Mouse (Mus musculus): ENCODE results near the gene Ywhah. TPM values are rescaled to one million over a fixed set of nuclear protein-coding genes. Genes with fewer than 3 reads are reported as not detected.
"Not testable (repeated sequence)": the region's sequence is repeated elsewhere in the genome, so short reads cannot be mapped to it uniquely, and the experiment has no call there.

The Ywhah gene
- polyA plus RNA-seq, 1 experiment from 2014 or later = 448 TPM

DNA sequence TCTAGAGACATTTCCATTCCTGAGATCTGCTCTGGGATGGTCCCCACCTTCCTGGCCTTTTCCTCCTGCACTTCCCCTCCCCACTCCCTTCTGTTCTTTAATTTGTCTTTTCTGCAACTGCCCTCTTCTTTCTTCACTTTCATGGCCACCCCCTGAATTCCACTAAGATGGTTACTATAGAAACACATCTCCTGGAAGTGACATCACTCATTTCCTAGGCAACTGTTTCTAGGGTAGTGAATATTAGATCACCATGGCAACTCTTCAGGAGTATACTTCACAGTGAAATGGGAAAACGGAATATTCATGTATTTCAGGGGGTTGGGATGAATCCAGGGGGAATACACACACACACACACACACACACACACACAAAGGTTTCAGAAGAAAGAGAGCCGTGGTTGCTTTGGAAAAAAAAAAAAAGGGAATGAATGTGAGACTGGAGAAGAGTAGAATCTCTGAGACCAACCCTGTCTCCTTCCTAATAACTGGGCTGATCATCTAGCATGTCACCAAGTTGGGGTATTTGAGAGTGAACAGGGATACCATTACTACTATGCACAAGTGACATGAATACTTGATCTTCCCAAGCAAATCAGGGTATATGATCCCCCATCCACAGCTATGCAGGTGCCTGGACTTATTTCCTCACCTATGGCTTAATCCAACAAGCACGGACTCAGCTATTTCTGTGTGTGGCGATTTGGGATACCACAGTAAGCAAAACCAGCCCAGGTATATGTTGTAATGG, 12.0 kb downstream of the Ywhah start:
- Histone ChIP-seq H3K4me2 (ENCODE audit: low read length) (no peak overlapping the region), H3K4me3 (ENCODE audit: control insufficient read depth in 1 of 2, insufficient read depth in 1 of 2, low read depth in 1 of 2, low read length in 2 of 2) (no peak overlapping the region), H3K27ac (replicated peaks in 1 of 2; ENCODE audit: control insufficient read depth in 1 of 2, insufficient read depth in 1 of 2, low read depth in 2 of 2, low read length in 2 of 2) (no peak overlapping the region), H3K4me1 (ENCODE audit: control insufficient read depth in 2 of 2, insufficient read depth in 2 of 2, low read length in 2 of 2) (peaks cover 2 to 12% of the 10 kb centered on the region in 2 experiments; a peak in 2 of 4 replicates), H3K27me3 (ENCODE audit: control insufficient read depth, insufficient read depth, low read length) (no peaks in the 10 kb centered on the region), H3K9me3 (ENCODE audit: control insufficient read depth, low read length) (no peaks in the 10 kb centered on the region), H3K36me3 (ENCODE audit: control insufficient read depth, insufficient read depth, low read length) (peaks cover 24% of the 10 kb centered on the region), H3K9ac (ENCODE audit: low read length) (no peak overlapping the region)
- ATAC-seq (ENCODE audit: insufficient number of reproducible peaks, insufficient read depth, low FRiP score, low read depth) = no peak
- 66% methylated on average over 4 of the region's 4 CpGs for WGBS

DNA sequence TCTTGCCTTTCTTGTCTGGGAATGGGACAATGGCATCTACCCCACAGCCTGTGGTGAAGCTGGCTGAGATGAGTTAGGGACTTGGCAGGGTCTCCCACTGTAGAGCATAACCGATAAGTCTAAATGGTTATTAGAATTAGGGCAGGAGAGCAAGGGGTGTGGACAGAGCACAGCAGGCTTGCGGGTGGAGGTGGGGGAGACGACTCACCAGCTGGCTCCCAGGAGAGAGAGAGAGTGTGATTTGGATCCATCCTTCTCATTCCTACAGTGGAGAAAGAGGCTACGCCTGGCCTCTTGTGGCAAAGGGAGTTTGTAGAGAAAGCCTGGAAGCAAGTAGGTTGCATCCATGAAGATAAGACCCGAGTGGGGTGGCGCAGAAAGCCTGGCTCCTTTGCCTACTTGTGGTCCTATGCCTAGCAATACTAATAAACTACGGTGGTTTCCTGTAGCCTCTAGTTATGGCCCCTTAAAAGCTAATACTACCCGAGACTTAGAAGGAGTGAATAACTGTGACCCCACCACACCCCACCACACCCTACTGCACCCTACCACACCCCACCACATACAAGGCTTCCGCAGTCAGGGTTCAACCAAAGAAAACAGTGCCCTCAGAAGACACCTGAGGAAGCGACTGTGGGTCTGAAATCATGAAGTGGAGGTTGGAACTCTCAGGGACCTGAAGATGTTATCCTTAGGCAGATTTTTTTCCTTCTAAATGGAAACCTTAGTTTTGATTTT, 13.6 kb downstream of the Ywhah start:
- Histone ChIP-seq H3K9me3 (ENCODE audit: control insufficient read depth, low read length) (no peaks in the 10 kb centered on the region), H3K36me3 (ENCODE audit: control insufficient read depth, insufficient read depth, low read length) (peaks cover 13% of the 10 kb centered on the region), H3K4me1 (ENCODE audit: control insufficient read depth in 2 of 2, insufficient read depth in 2 of 2, low read length in 2 of 2) (peaks cover 2 to 12% of the 10 kb centered on the region in 2 experiments; a peak in 2 of 4 replicates), H3K27me3 (ENCODE audit: control insufficient read depth, insufficient read depth, low read length) (no peaks in the 10 kb centered on the region), H3K9ac (ENCODE audit: low read length) (no peak overlapping the region), H3K4me3 (ENCODE audit: control insufficient read depth in 1 of 2, insufficient read depth in 1 of 2, low read depth in 1 of 2, low read length in 2 of 2) (no peak overlapping the region), H3K4me2 (ENCODE audit: low read length) (no peak overlapping the region), H3K27ac (replicated peaks in 1 of 2; ENCODE audit: control insufficient read depth in 1 of 2, insufficient read depth in 1 of 2, low read depth in 2 of 2, low read length in 2 of 2) (no peak overlapping the region)
- WGBS = 77% methylated on average over 10 of the region's 10 CpGs
- no peak for ATAC-seq (ENCODE audit: insufficient number of reproducible peaks, insufficient read depth, low FRiP score, low read depth)

- Histone ChIP-seq H3K4me2 (ENCODE audit: low read length) (no peak overlapping the region), H3K4me3 (ENCODE audit: control insufficient read depth in 1 of 2, insufficient read depth in 1 of 2, low read depth in 1 of 2, low read length in 2 of 2) (no peak overlapping the region), H3K36me3 (ENCODE audit: control insufficient read depth, insufficient read depth, low read length) (peaks cover 8% of the 10 kb centered on the region), H3K27me3 (ENCODE audit: control insufficient read depth, insufficient read depth, low read length) (no peaks in the 10 kb centered on the region), H3K4me1 (ENCODE audit: control insufficient read depth in 2 of 2, insufficient read depth in 2 of 2, low read length in 2 of 2) (peaks cover 2 to 9% of the 10 kb centered on the region in 2 experiments; a peak in 2 of 4 replicates), H3K9ac (ENCODE audit: low read length) (no peak overlapping the region), H3K9me3 (ENCODE audit: control insufficient read depth, low read length) (no peaks in the 10 kb centered on the region), H3K27ac (replicated peaks in 1 of 2; ENCODE audit: control insufficient read depth in 1 of 2, insufficient read depth in 1 of 2, low read depth in 2 of 2, low read length in 2 of 2) (no peak overlapping the region)
- ATAC-seq (ENCODE audit: insufficient number of reproducible peaks, insufficient read depth, low FRiP score, low read depth) = 0 out of 2 replicates have a peak, but pooled peaks have one; percentile 41
- 2% methylated on average over 4 of the region's 4 CpGs for WGBS
Observed at GRCm38 (mm10) chr5:33033121-33033520, 14.5 kb downstream of the Ywhah start.

DNA sequence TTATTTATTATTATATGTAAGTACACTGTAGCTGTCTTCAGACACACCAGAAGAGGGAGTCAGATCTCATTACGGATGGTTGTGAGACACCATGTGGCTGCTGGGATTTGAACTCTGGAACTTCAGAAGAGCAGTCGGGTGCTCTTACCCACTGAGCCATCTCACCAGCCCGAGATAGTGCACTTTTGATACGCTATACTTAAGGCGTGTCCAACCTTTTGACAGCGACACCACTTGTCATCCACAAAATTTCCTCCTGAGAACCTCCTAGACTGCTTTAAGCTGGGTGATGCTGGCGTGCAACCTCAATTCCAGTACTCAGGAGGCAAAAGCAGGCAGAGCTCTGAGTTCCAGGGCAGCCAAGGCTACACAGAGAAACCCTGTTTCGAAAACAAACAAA, 15.0 kb downstream of the Ywhah start:
- not testable (repeated sequence) for H3K9ac ChIP-seq (ENCODE audit: low read length); H3K27me3 ChIP-seq (ENCODE audit: control insufficient read depth, insufficient read depth, low read length); ATAC-seq (ENCODE audit: insufficient number of reproducible peaks, insufficient read depth, low FRiP score, low read depth); H3K9me3 ChIP-seq (ENCODE audit: control insufficient read depth, low read length); H3K27ac ChIP-seq (replicated peaks in 1 of 2; ENCODE audit: control insufficient read depth in 1 of 2, insufficient read depth in 1 of 2, low read depth in 2 of 2, low read length in 2 of 2); H3K4me2 ChIP-seq (ENCODE audit: low read length); H3K4me1 ChIP-seq (ENCODE audit: control insufficient read depth in 2 of 2, insufficient read depth in 2 of 2, low read length in 2 of 2); H3K36me3 ChIP-seq (ENCODE audit: control insufficient read depth, insufficient read depth, low read length); H3K4me3 ChIP-seq (ENCODE audit: control insufficient read depth in 1 of 2, insufficient read depth in 1 of 2, low read depth in 1 of 2, low read length in 2 of 2)
- WGBS = 39% methylated on average over 8 of the region's 8 CpGs

DNA sequence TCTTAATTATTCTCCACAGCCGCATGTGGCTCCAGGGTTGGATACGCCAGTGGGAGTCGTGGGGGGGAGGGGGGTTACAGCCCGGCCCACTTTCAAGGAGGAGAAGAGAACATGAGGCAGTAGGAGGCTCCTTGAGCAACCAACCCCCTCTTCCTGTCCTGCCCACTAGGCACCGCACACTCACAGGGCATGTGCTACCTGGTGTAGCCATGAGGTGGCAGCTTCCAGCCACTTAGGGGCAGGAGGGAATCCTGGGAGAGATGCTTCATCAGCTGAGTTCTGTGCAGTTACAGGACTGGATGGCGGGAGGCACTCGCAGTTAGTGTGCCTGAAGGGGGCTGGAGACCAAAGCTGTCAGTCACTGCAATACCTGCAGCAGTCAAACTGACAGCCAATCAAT, 15.5 kb downstream of the Ywhah start:
- no peak for ATAC-seq (ENCODE audit: insufficient number of reproducible peaks, insufficient read depth, low FRiP score, low read depth)

DNA sequence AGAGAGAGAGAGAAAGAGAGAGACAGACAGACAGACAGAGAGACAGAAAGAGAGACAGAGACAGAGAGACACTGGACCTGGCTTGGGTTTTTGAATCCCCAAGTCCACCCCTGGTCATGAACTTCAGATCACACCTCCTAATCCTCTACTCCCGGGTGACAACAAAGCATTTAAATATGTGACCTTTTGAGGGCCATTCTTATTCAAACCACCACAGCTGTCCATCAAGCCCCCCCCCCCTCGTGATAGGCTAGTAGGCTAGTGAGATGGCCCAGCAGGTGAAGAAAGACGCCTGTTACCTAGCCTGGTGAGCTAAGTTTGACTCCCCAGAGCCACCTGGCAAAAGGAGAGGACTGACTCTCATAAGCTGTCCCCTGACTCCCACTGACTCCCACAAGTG, 16.3 kb downstream of the Ywhah start:
- H3K27me3 ChIP-seq (ENCODE audit: control insufficient read depth, insufficient read depth, low read length) = no peaks in the 10 kb centered on the region
- ATAC-seq (ENCODE audit: insufficient number of reproducible peaks, insufficient read depth, low FRiP score, low read depth) = no peak
- H3K4me1 ChIP-seq (ENCODE audit: control insufficient read depth in 2 of 2, insufficient read depth in 2 of 2, low read length in 2 of 2) = peaks cover 2 to 6% of the 10 kb centered on the region in 2 experiments; a peak in 2 of 4 replicates
- WGBS = 39% methylated on average over 3 of the region's 3 CpGs
- no peaks in the 10 kb centered on the region for H3K36me3 ChIP-seq (ENCODE audit: control insufficient read depth, insufficient read depth, low read length)
- no peak overlapping the region for H3K27ac ChIP-seq (replicated peaks in 1 of 2; ENCODE audit: control insufficient read depth in 1 of 2, insufficient read depth in 1 of 2, low read depth in 2 of 2, low read length in 2 of 2)
- no peak overlapping the region for H3K4me3 ChIP-seq (ENCODE audit: control insufficient read depth in 1 of 2, insufficient read depth in 1 of 2, low read depth in 1 of 2, low read length in 2 of 2)
- no peak overlapping the region for H3K9ac ChIP-seq (ENCODE audit: low read length)
- H3K9me3 ChIP-seq (ENCODE audit: control insufficient read depth, low read length) = no peaks in the 10 kb centered on the region
- no peak overlapping the region for H3K4me2 ChIP-seq (ENCODE audit: low read length)

More for the DNA sequence above, 15.5 kb downstream of the Ywhah start:
- Histone ChIP-seq H3K36me3 (ENCODE audit: control insufficient read depth, insufficient read depth, low read length) (peaks cover 3% of the 10 kb centered on the region; the same call in 1 of the 2 replicates), H3K9ac (ENCODE audit: low read length) (no peak overlapping the region), H3K9me3 (ENCODE audit: control insufficient read depth, low read length) (no peaks in the 10 kb centered on the region), H3K4me2 (ENCODE audit: low read length) (no peak overlapping the region), H3K4me3 (ENCODE audit: control insufficient read depth in 1 of 2, insufficient read depth in 1 of 2, low read depth in 1 of 2, low read length in 2 of 2) (no peak overlapping the region), H3K27ac (replicated peaks in 1 of 2; ENCODE audit: control insufficient read depth in 1 of 2, insufficient read depth in 1 of 2, low read depth in 2 of 2, low read length in 2 of 2) (no peak overlapping the region), H3K27me3 (ENCODE audit: control insufficient read depth, insufficient read depth, low read length) (no peaks in the 10 kb centered on the region), H3K4me1 (ENCODE audit: control insufficient read depth in 2 of 2, insufficient read depth in 2 of 2, low read length in 2 of 2) (0 out of 4 replicates have a peak, but pooled peaks cover 0 to under 1% of the 10 kb centered on the region in 2 experiments)
- 29% methylated on average over 7 of the region's 7 CpGs for WGBS

- 0 out of 2 replicates have a peak overlapping the region, but pooled peaks have one; percentile 48 for H3K9ac ChIP-seq (ENCODE audit: low read length)
- no peaks in the 10 kb centered on the region for H3K9me3 ChIP-seq (ENCODE audit: control insufficient read depth, low read length)
- no peak for ATAC-seq (ENCODE audit: insufficient number of reproducible peaks, insufficient read depth, low FRiP score, low read depth)
- WGBS = 42% methylated on average over 13 of the region's 13 CpGs
- H3K36me3 ChIP-seq (ENCODE audit: control insufficient read depth, insufficient read depth, low read length) = no peaks in the 10 kb centered on the region
- peak overlapping the region; percentile 64 for H3K4me2 ChIP-seq (ENCODE audit: low read length)
- H3K27me3 ChIP-seq (ENCODE audit: control insufficient read depth, insufficient read depth, low read length) = no peaks in the 10 kb centered on the region
- no peak overlapping the region for H3K27ac ChIP-seq (replicated peaks in 1 of 2; ENCODE audit: control insufficient read depth in 1 of 2, insufficient read depth in 1 of 2, low read depth in 2 of 2, low read length in 2 of 2)
- H3K4me1 ChIP-seq (ENCODE audit: control insufficient read depth in 2 of 2, insufficient read depth in 2 of 2, low read length in 2 of 2) = peaks cover 2 to 6% of the 10 kb centered on the region in 2 experiments; a peak in 2 of 4 replicates
- H3K4me3 ChIP-seq (ENCODE audit: control insufficient read depth in 1 of 2, insufficient read depth in 1 of 2, low read depth in 1 of 2, low read length in 2 of 2) = peak overlapping the region in 1 of 2 experiments; percentile 18; a peak in 1 of 4 replicates
Observed at GRCm38 (mm10) chr5:33038656-33039509, 20.3 kb downstream of the Ywhah start.
